Mouse (Mus musculus) ES-E14 (cell line): ENCODE data around the gene Grm4.

ENCODE experiments used
- CHD2 ChIP-seq: IDR thresholded peaks from 2 replicates; pipeline ENCODE4 v1.6.1; 2014; ENCODE audit warnings: mild to moderate bottlenecking, low read depth, low read length, inconsistent platforms
- HCFC1 ChIP-seq: IDR thresholded peaks from 2 replicates; pipeline ENCODE4 v1.6.1; 2012; ENCODE audit warnings: low read length, inconsistent platforms, borderline replicate concordance; ENCODE audit not compliant: insufficient read depth
- MAFK ChIP-seq: IDR thresholded peaks from 2 replicates; pipeline ENCODE4 v1.6.1; 2014; ENCODE audit warnings: mild to moderate bottlenecking, low read depth, low read length, inconsistent platforms; ENCODE audit not compliant: insufficient read depth
- ZC3H11A ChIP-seq: IDR thresholded peaks from 2 replicates; pipeline ENCODE4 v1.6.1; 2012; ENCODE audit warnings: low read depth, mild to moderate bottlenecking, inconsistent platforms, low read length, borderline replicate concordance

DNA sequence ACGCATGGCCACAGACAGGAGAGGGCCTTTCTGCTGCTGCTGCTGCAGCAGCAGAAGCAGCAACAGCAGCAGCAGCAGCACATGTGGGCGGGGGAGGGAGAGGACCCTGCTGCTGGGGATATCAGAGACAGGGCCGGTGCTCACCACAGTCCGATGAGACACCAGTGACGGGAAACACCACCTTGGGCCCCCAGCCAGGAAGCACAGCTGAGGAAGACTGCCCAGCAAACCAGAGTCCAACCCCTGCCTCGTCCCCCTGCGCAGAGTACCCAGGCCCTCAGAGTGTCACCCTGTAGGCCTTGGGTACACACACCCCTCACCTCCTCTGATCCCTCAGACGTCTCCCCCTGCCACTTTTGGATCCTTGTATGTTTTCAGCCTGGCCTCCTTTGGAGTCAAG lies 35.3 kb downstream of the Grm4 start:
- TF ChIP-seq ZC3H11A, result no peak
- no peak for TF ChIP-seq HCFC1
- TF ChIP-seq MAFK, result no peak
- no peak for TF ChIP-seq CHD2
